Mouse (Mus musculus) megakaryocyte progenitor cell, adult 5-6 weeks (primary cell): ENCODE results near the gene Nfkb2. TPM values are rescaled to one million over a fixed set of nuclear protein-coding genes. Genes with fewer than 3 reads are reported as not detected.

ENCODE experiments used
- ATAC-seq: replicated peaks from 2 replicates; pipeline ENCODE4 v1.8.0; 2016; ENCODE audit warnings: mild to moderate bottlenecking, moderate TSS enrichment, inconsistent platforms; ENCODE audit not compliant: poor library complexity
- total RNA-seq, 2 experiments: library from RNA; stranded (forward) in 1 of 2; stranded (reverse) in 1 of 2; fragments of 157-497, 149-512 nt in 1 of 2; fragments of 200-1000 nt in 1 of 2; gene quantifications; 2 replicates each; pipeline versions ENCODE4 v1.2.3 to v1.2.4; 2015 to 2017

Nfkb2 gene
- total RNA-seq, 2 experiments from 2014 or later: 4.7 to 5.0 TPM

DNA sequence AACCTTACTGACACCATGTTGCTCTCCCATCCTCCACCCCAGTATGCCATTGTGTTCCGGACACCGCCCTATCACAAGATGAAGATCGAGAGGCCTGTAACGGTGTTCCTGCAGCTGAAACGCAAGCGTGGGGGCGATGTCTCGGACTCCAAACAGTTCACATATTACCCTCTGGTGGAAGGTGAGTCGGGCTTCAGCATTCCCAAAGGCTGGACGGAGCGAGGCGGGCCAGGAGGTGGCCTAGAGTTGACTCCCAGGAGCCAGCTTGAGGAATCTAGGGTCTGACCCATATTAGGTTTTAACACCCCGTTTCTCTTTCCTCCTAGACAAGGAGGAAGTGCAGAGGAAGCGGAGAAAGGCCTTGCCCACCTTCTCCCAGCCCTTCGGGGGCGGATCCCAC, 4.2 kb downstream of the Nfkb2 start:
- no peak for ATAC-seq

DNA sequence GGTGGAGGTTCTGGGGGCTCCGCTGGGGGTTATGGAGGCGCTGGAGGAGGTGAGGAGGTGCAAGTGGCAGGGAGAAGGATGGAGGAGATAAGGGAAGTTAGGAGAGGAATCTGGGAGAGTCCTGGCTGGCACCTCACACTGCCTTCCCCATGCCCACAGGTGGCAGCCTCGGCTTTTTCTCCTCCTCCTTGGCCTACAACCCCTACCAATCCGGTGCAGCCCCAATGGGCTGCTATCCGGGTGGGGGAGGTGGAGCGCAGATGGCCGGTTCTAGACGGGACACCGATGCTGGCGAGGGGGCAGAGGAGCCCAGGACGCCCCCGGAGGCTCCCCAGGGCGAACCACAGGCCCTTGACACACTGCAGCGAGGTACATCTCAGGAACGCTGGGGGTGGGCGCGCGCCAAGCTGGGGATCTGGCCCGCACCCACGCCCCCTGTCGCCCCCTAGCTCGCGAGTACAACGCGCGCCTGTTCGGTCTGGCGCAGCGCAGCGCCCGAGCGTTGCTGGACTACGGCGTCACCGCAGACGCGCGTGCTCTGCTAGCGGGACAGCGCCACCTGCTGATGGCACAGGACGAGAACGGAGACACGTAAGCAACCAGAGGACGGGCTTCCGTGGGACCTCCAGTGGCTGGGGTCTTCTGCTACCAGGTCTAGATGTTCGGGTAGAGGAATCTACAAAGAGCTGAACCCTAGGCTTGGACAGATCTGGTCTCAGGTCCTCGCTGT, 4.8 kb downstream of the Nfkb2 start:
- peak; percentile 61 for ATAC-seq

DNA sequence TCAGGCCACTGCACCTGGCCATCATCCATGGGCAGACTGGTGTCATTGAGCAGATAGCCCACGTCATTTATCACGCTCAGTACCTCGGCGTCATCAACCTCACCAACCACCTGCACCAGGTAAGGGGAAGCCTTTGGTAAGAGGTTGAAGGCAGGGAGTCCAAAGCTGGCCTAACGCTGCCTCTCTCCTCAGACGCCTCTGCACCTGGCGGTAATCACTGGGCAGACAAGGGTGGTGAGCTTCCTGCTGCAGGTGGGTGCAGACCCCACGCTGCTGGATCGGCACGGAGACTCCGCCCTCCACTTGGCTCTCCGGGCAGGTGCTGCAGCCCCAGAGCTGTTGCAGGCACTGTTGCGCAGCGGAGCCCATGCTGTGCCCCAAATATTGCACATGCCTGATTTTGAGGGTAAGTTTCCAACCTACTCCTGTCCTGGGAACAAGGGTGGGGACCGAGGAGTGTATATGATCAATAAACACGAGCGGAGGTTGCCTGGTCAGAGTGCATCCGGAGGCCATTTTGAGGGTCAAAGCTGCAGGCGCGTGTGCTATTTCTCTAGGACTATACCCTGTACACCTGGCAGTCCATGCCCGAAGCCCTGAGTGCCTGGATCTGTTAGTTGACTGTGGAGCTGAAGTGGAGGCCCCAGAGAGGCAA, 5.7 kb downstream of the Nfkb2 start:
- ATAC-seq: no peak

DNA sequence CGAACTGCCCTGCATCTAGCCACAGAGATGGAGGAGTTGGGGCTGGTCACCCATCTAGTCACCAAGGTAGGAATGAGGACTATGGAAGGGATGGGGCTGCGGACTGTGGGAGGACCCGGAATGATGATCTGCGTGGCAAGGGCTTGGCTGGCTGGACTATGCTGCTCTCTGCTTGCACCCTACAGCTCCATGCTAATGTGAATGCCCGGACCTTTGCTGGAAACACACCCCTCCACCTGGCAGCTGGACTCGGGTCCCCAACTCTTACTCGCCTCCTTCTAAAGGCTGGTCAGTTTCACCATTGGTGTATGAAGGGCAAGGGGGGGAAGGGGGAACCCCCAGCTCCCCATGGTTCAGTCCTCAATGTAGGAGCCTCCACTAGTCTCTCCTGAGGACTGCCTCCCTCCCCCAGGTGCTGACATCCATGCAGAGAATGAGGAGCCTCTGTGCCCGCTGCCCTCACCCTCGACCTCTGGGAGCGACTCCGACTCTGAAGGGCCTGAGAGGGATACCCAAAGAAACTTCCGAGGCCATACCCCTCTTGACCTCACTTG, 6.3 kb downstream of the Nfkb2 start:
- no peak for ATAC-seq

DNA sequence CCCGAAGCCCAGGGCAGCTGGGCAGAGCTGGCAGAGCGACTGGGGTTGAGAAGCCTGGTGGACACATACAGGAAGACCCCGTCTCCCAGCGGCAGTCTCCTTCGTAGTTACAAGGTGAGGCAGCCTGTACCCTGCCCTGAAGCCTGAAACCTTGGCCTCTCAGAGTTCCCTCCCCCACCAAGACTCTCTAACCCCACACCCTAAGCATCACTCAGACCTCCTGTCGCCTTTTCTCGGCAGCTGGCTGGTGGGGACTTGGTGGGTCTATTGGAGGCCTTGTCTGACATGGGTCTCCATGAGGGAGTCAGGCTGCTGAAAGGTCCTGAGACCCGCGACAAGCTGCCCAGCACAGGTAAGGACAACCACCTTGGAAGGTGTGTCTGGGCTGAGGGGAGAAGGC, 7.2 kb downstream of the Nfkb2 start:
- no peak for ATAC-seq

DNA sequence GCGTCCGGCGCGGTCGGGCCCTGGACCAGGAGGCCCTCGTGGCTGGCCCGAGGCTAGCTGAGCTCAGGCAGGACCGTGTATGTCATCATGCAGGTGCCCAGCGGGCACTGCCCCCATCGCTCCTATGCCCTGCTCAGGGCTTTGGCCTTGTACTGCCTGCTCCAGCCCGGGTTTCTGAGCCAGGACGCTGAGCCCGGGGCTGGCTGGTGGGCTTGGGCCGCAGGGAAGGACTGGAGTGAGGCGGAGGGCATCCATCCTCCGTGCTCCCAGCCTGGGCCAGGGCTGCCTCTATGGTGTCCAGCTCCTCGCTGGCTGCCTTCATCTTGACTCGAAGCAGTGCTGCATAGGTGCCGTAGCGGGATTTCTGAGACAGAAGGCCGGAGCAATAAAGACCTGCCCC, 8.4 kb downstream of the Nfkb2 start:
- ATAC-seq: no peak

DNA sequence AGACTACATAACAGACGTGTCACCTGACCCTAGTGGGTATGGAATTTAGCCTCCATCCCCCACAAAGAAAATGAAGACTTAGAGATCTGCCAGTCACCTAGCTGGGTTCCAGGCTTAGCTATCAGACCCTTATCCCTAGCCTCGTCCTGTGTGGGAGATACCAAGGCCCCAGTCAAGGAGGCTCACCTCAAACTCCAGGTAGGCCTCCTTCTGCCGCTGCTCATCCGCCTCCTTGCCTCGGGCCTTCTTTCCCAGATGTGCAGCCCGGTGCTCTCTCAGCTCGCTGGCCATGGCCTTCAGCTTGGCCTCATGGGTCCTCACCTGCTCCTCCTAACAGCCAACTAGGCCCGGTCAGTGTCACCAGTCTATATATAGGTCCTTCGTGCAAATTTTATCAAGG, 9.0 kb downstream of the Nfkb2 start:
- no peak for ATAC-seq

DNA sequence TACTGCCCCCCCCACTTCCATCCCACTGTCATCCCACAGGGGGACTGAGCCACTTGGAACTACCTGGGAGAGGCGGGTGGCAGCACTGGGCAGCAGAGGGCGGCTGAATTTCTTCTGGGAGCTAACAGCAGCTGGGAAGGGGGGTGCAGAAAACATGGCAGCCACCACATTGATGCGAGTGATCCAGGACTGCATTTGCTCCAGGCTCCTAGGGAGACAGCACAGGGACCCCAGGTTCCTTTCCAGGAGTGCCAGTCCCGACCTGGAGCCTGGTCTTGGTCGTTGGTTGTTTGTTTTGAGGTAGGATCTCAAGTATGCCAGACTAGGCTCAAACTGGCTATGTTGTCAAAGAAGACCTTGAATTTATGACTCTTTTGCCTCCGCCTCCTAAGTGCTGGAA, 9.5 kb downstream of the Nfkb2 start:
- ATAC-seq: no peak

DNA sequence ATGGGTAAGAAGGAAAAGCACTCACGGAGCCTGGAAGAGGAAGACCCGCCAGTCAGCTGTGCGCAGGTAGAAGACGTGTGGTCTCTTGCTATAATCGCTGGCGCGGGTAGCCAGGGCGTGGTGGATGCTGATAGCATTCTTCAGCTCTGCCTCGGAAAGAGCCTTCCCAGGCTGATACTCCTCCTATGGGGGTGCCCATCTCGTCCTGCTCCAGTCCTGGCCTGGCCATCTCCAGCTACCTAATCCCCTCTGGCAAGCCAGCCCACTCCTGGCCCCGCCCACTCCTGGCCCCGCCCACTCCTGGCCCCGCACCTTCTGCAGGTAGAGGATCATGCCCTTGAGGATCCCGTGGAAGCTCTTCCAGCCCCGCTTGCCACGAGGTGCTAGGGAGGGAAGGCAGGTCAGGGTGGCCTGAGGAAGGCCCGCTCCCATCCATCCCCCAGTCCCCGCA, 10.1 kb downstream of the Nfkb2 start:
- peak; percentile 21; the same call in 1 of the 2 replicates for ATAC-seq

DNA sequence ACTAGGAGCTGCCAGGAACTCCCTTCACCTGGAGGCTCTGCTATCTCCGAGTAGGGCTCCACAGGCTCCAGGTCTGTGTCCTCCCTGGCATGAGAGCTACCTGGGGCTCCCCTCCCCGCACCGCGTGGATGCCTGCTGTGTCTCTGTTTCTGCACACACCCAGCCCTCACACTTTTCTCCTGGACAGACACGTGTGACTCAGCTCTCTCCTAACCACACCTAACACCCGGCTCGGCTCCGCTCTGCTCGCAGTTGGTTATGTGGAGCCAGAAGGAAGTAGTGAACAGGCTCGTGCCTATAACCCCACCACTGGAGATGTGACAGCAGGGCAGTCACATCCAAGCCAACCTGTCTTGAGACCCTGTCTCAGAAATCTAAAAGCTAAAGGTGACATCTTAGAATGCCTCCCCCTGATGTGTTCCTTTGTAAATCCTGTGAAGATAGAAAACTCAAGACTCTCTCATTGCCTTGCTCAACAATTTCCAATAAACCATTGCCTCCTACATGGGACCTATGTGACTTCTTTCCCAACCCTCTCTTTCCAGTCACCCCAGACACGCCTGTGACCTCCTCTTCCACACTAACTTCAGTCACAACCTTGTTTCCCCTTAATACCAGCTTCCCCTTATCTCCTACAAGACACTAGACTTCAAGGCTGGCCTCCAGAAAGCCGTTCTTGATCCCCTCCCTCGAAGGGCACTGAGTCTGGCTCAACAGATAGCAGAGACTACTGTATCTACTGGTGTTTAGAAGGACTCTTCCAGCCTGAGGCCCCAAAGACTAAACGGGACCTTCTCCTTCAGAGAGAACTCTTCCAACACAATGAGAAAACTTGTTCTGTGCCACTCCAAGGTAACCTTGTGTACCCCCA, 11.0 kb downstream of the Nfkb2 start:
- peak; percentile 79 for ATAC-seq

DNA sequence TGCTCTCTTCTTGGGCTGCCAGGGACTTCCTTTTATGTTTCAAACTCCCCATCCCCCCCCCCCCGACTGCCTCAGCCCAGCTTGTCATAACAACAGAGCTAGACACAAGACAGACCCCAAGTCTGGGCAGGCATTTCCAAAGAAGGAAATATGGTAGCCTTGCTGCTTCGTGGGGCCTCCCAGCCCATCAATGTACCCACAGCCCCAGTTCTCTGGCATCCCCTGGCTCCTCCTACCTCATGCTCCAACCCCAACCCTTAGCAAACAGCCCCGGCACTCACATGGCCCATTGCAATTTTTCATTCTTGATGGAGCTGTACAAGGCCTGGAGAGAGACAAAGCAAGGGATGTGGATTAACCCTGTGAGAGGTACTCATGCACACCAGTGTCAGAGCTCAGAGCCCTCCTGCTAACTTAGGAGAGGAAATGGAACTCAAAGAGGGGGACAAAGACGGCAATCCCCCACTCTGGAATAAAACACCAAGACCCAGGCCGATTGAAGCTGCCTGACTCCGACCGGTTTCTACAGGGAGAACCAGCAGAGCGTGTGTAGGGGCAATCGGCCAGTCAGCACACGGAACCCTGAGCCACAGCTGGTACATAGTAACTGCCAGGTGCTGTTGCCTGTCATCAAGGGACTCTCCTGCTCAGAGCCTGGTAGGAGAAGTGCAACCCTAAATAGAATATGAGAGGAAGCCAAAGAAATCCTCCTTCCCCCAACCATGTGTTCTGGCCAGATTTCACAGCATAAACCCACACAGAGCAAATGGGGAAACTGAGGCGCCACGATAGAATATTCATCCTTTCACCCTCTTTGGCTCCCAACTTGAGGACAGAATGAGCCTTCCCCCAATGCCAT, 11.9 kb downstream of the Nfkb2 start:
- no peak for ATAC-seq

DNA sequence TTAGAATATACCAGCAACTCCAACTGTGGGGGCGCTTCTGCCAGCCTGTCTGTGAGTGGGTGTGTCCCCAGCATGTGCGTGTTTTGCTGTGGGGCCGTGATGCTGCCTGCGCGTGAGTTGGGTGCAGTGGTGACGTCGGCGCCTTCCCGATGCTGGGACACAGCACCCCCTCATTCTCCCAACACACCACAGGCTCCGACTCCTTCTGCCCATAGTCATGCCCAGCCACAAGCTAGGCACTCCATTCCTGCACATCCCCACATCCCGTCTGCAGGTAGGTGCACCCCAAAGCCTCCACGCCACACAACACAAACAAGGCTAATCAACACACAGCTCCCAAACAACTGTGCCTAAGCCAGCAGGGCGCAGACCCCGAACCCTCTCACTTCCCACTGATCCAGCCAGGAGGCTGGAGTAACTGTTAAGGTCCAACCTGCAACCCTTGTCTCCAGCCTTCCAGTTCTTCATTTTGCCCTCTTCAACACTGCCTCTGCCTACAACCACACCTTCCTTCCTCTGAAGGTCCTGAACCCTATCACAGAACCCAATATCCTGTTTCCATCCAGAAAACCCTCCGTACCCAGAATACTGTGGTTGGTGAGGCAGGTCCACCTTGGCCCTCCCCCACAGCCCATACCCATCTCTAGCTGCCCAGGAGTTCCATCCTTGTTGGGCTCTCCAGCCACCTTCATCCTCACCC, 12.9 kb downstream of the Nfkb2 start:
- ATAC-seq: no peak

DNA sequence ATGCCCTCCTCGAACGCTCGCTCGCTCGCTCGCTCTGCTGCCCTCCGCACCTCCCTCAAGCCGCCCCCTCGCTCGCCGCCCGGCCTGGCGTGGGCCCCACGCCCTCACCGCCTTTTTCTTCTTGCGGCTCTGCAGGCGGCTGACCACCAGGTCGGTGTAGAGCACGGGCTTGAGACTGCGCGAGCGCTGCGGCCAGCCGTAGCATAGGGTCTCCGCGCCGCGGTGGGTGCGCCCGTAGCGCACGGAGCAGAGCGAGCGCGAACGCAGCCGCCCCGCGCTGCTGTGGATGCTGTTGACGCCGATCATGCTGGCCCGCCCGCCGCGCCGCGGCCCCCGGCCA, 13.4 kb downstream of the Nfkb2 start:
- no peak for ATAC-seq

DNA sequence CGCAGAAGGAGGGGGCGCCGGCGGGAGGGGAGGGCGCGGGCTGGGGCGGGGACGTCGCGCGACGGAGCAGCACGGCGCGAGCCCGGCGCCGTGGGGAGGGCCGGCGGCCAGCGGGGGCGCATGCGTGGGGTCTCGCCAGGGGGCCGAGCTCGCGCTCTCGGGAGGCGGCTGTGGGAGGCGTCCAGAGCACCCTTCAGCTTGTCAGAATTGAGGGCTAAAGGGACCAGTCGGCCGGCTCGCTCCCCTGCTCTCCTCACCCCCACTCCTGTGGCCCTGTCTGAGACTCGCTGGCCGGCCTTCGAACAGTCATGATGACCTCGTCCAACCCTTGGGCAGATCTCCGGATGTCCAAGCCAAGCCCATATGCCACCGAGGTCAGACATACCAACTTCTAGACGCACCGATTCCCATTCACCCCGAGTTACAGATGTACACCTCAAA, 13.9 kb downstream of the Nfkb2 start:
- no peak for ATAC-seq

DNA sequence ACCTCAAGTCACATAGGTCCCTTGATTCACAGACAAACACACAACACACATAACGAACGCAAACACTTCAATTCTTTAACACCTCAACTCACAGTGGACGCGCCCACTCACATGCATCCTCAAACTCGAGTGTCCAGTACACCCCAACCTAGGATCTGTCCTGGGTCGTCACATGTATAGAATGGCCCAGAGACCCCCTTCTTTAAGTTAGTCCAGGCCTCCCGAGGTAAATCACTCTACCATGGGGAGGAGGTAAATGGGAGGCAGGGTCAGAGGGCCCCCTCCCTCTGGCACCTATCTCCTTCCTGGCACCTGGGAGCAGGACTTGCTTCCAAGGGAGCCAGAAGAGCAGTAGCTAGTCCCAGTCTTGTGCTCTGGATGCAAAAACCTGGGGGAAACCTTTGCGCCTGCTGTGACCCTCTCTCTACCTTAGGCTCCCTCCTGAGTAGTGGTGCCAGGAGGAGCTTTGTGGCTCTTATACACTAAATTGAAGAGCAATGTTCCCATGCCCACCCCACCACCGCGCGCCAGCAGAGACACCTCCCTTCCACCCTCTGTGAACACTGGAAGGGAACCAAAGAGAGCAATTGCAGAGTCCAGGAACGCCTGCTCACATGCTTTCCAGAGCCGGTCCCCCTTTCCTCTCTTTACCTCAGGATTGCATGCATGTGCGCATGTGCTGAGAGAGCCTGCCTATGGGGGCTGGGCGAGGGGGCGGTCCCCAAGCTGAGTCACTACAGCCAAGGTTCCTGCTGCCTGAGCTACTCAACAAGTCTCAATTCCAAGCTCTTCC, 14.7 kb downstream of the Nfkb2 start:
- ATAC-seq: no peak

DNA sequence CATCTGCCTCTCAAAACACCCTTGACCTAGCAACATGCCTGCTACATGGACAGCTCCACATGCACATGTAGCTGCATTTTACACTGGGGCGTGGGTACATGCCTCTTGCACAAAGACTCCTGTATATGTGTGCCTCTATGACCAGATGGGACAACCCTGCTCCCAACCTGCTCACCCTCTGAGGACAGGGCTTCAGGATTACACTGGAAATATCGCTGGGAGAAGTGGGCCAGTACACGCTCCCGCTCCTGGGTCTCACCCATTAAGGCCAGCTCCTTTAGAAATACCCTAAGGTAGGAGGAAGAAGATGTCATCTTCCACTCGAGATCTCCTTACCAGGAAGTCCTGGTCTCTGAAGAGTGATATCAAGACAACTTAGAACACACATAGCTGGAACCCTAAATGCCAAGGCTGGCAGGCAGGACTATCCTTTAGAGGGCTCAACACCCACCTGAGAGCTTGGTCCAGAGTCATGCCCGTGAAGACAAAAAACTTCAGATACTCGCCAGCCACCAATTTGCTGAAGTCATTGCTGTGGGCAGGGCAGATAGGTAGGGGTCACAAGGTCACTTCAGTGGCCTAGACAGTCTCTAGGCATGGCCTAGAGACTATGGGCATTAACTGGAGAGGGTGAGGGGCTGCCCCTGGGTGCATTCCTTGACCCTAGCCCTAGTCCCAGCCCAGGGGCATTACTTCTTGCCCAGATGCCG, 16.1 kb downstream of the Nfkb2 start:
- ATAC-seq: no peak

DNA sequence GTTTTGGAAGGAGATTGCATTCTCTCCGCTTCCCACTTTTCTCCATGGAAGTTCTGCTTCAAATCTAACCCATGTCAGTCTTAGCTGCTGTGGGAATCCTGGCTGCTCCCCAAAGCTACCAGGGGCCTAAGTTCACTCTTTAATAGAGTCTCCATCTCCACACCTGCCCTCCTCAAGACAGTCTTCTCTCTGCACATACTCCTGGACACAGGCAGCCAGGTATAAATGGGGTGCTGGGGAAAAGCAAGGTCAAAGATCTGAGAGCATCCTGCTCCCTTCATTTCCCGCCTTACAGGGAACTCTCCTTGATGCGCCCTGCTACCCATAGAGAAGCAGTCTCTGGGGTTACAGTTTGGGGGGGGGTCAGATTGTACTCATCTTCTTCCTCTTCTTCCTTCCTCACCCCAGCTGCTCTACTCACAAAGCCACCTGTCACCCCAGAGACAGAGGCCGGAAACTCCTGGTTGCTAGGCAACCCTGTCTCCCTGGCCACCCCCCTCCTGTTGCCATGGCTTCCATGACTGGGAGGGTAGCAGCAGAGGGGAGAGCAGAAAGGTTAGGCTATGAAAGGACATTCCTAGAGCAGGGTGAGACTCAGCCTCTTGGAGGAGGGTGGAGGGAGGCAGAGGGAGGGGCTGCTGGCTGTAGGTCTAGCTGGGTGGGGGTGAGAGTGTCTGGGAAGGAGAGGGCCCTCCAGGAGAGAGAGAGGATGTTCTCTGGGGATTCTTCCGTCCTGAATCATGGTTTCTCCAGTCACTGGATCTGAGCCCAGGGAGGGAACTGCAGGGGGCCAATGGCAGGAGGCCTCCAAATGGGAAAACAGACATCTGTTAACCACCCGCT, 17.2 kb downstream of the Nfkb2 start:
- no peak for ATAC-seq
